Mouse (Mus musculus) brain, adult 2 months (tissue): ENCODE measurements around the gene Rxfp3.

Source experiments
- DNase-seq: peaks from one replicate; pipeline ENCODE4 v3.0.0; 2011; ENCODE audit warnings: low read depth, low spot score

Gene Rxfp3

GRCm38 (mm10) chr15:11037711-11038110 is at the start of gene Rxfp3:
Gene Rxfp3, minus strand, starts transcription at chr15:11037991.
- no peak for DNase-seq

GRCm38 (mm10) chr15:11084993-11085365 is 47.2 kb upstream of the Rxfp3 start:
- DNase-seq, result no peak

GRCm38 (mm10) chr15:11084241-11084992 is 46.6 kb upstream of the Rxfp3 start:
- no peak for DNase-seq

- DNase-seq, result no peak
Observed at GRCm38 (mm10) chr15:11083678-11084077, 45.9 kb upstream of the Rxfp3 start.

GRCm38 (mm10) chr15:11082961-11083569 is 45.3 kb upstream of the Rxfp3 start:
- peak; percentile 53 for DNase-seq

GRCm38 (mm10) chr15:11075726-11076361 is 38.1 kb upstream of the Rxfp3 start:
- no peak for DNase-seq

GRCm38 (mm10) chr15:11067891-11068290 is 30.1 kb upstream of the Rxfp3 start:
- DNase-seq, result no peak

GRCm38 (mm10) chr15:11066299-11066698 is 28.5 kb upstream of the Rxfp3 start:
- no peak for DNase-seq

GRCm38 (mm10) chr15:11065528-11066171 is 27.9 kb upstream of the Rxfp3 start:
- no peak for DNase-seq

- DNase-seq, result no peak
Observed at GRCm38 (mm10) chr15:11064558-11065411, 27.0 kb upstream of the Rxfp3 start, which contains the start of gene Adamts12. Gene Adamts12, plus strand, starts transcription at chr15:11064790.

- no peak for DNase-seq
Observed at GRCm38 (mm10) chr15:11064160-11064557, 26.4 kb upstream of the Rxfp3 start.

GRCm38 (mm10) chr15:11062903-11063302 is 25.1 kb upstream of the Rxfp3 start:
- DNase-seq, result no peak

GRCm38 (mm10) chr15:11054440-11055080 is 16.8 kb upstream of the Rxfp3 start:
- no peak for DNase-seq

GRCm38 (mm10) chr15:11053678-11054439 is 16.1 kb upstream of the Rxfp3 start:
- peak; percentile 12 for DNase-seq

GRCm38 (mm10) chr15:11042828-11043227 is 5.0 kb upstream of the Rxfp3 start:
- DNase-seq, result no peak

- no peak for DNase-seq
Observed at GRCm38 (mm10) chr15:11041229-11041628, 3.4 kb upstream of the Rxfp3 start.

GRCm38 (mm10) chr15:11040067-11040466 is 2.3 kb upstream of the Rxfp3 start:
- DNase-seq, result no peak

- DNase-seq, result peak; percentile 61
Observed at GRCm38 (mm10) chr15:11038476-11038875, 685 bp upstream of the Rxfp3 start.

- DNase-seq, result no peak
Observed at GRCm38 (mm10) chr15:11037376-11037695, 455 bp downstream of the Rxfp3 start.
